Mouse (Mus musculus): ENCODE measurements around the gene Depp1. TPM values are rescaled to one million over a fixed set of nuclear protein-coding genes. Genes with fewer than 3 reads are reported as not detected.
"Not testable (repeated sequence)": the region's sequence is repeated elsewhere in the genome, so short reads cannot be mapped to it uniquely, and the experiment has no call there.

Gene Depp1
- polyA plus RNA-seq (2015; fragmentation: Nextera tagmentation; extraction: Ambion mirVana), result 11.4 and 17.6 TPM in 2 replicates

DNA sequence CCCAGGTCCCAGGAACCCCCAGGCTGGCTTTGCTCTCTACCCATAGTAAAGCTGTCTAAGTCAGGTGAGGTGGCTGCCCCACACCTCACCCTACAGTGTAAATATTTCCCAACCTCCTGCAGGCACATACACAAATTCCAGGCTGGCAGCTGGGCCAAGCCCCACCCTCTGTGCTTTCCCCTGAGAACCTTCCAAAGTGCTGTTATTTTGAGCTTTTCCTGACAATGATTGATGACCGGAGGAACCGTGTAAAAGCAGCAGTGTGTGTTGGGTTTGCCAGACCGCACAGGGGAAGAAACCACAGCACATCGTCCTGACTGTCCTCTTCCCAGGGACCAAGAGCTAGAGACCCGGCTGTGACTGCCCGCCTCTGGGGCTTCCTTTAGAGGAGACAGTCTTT lies at the start of gene Depp1:
Gene Depp1 (plus strand): TSS at position 204 of the 400 bp plus-strand sequence.
- Histone ChIP-seq H3K9me3 (ENCODE audit: control insufficient read depth, low read length) (no peaks in the 10 kb centered on the region), H3K36me3 (ENCODE audit: control insufficient read depth, insufficient read depth, low read length) (no peaks in the 10 kb centered on the region), H3K9ac (ENCODE audit: low read depth, low read length) (no peak within 1 kb of the TSS), H3K27ac (ENCODE audit: low read depth, low read length) (no peak within 1 kb of the TSS), H3K27me3 (replicated peaks; ENCODE audit: control insufficient read depth, insufficient read depth, low read length) (no peaks in the 10 kb centered on the region), H3K4me1 (ENCODE audit: control insufficient read depth, insufficient read depth, low read depth, low read length) (peaks cover 3% of the 10 kb centered on the region), H3K4me3 (ENCODE audit: low read length) (no peak within 1 kb of the TSS), H3K4me2 (ENCODE audit: low read length) (no peak within 1 kb of the TSS)
- 38% methylated on average over 6 of the region's 6 CpGs for WGBS
- peak; percentile 53 for ATAC-seq

DNA sequence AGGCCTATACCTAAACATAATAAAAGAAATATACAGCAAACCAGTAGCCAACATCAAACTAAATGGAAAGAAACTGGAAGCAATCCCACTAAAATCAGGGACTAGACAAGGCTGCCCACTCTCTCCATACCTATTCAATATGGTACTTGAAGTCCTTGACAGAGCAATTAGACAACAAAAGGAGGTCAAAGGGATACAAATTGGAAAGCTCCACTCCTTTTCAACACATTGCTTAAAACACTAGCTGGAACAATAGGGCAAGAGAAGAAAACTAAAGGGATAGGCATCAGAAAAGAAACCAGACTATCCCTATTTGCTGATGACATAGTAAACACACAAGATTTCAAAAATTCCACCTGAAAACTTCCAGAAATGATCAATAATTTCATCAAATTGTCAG lies 49.4 kb upstream of the Depp1 start:
- not testable (repeated sequence) for ATAC-seq; H3K27ac ChIP-seq (ENCODE audit: low read depth, low read length); H3K27me3 ChIP-seq (replicated peaks; ENCODE audit: control insufficient read depth, insufficient read depth, low read length); H3K4me3 ChIP-seq (ENCODE audit: low read length); H3K4me2 ChIP-seq (ENCODE audit: low read length); H3K9me3 ChIP-seq (ENCODE audit: control insufficient read depth, low read length); H3K9ac ChIP-seq (ENCODE audit: low read depth, low read length); H3K36me3 ChIP-seq (ENCODE audit: control insufficient read depth, insufficient read depth, low read length); H3K4me1 ChIP-seq (ENCODE audit: control insufficient read depth, insufficient read depth, low read depth, low read length)

DNA sequence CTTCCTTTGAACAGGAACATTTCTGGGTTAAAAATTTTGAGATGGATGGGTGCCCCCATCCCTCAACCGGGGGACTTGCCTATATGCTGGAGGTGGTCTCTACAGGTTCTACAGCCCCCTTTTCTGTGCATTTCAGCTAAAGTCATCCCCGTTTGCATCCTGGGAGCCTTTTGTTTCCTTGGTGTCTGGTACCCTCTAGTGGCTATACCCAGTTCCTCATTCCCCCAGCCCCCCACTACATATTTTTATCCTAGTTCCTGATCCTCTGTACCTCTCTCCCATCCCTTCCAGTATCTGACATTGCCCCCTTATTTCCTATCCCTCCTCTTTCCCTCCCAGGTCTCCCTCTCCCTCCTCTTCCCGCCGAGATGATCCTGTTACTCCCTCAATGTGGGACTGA lies 43.2 kb upstream of the Depp1 start:
- H3K9ac ChIP-seq (ENCODE audit: low read depth, low read length), result no peak overlapping the region
- no peaks in the 10 kb centered on the region for H3K4me1 ChIP-seq (ENCODE audit: control insufficient read depth, insufficient read depth, low read depth, low read length)
- H3K4me3 ChIP-seq (ENCODE audit: low read length), result no peak overlapping the region
- H3K36me3 ChIP-seq (ENCODE audit: control insufficient read depth, insufficient read depth, low read length), result no peaks in the 10 kb centered on the region
- H3K9me3 ChIP-seq (ENCODE audit: control insufficient read depth, low read length), result no peaks in the 10 kb centered on the region
- WGBS, result 43% methylated on average over 4 of the region's 4 CpGs
- ATAC-seq, result no peak
- no peak overlapping the region for H3K4me2 ChIP-seq (ENCODE audit: low read length)
- no peak overlapping the region for H3K27ac ChIP-seq (ENCODE audit: low read depth, low read length)
- H3K27me3 ChIP-seq (replicated peaks; ENCODE audit: control insufficient read depth, insufficient read depth, low read length), result no peaks in the 10 kb centered on the region

DNA sequence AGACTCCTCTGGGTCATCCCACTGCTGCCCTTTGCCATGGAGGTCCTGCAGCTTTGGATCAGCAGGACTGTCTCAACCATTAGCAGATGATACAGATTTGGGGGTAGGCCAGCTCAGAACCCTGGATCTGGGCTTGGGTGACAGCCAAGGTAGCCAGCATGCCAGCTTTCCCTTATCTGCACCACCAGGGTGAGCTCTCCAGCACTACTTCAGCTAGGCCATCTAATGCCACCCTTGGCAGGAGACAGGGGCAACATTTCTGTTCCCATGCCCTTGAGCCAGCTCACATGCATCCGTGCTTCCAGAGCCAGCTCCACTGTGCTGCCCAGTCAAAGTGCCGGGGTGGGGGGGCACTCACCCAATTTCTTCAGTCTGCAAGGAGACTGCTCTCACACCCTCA lies 34.7 kb upstream of the Depp1 start:
- whole genome bisulfite sequencing, result 85% methylated on average over 2 of the region's 2 CpGs
- H3K27ac ChIP-seq (ENCODE audit: low read depth, low read length), result no peak overlapping the region

DNA sequence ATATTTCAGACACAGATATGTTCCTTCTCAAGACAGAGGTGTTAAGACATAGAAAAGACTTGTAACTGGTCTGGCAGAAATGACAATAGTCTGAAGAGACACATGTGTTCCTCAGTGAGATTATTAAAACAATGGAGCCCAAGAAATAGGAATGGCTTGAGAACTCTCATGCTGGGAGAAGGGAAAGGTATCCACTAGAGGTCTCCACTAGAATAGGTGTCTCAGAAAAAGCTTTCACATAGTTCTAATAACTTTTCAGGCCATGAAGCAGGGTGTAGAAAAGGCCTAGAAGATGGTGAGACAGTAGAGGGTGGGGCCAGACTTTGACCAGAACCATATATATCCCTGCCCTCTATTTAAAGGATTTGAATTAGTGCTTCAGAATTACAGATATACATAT lies 32.3 kb upstream of the Depp1 start:
- H3K27ac ChIP-seq (ENCODE audit: low read depth, low read length), result no peak overlapping the region
- H3K27me3 ChIP-seq (replicated peaks; ENCODE audit: control insufficient read depth, insufficient read depth, low read length), result no peaks in the 10 kb centered on the region
- no peaks in the 10 kb centered on the region for H3K36me3 ChIP-seq (ENCODE audit: control insufficient read depth, insufficient read depth, low read length)
- H3K9ac ChIP-seq (ENCODE audit: low read depth, low read length), result no peak overlapping the region
- H3K4me1 ChIP-seq (ENCODE audit: control insufficient read depth, insufficient read depth, low read depth, low read length), result no peaks in the 10 kb centered on the region
- H3K9me3 ChIP-seq (ENCODE audit: control insufficient read depth, low read length), result no peaks in the 10 kb centered on the region
- H3K4me2 ChIP-seq (ENCODE audit: low read length), result no peak overlapping the region
- H3K4me3 ChIP-seq (ENCODE audit: low read length), result no peak overlapping the region
- no peak for ATAC-seq

More for the DNA sequence above, 34.7 kb upstream of the Depp1 start:
- Histone ChIP-seq H3K4me3 (ENCODE audit: low read length) (no peak overlapping the region), H3K9me3 (ENCODE audit: control insufficient read depth, low read length) (no peaks in the 10 kb centered on the region), H3K4me1 (ENCODE audit: control insufficient read depth, insufficient read depth, low read depth, low read length) (no peaks in the 10 kb centered on the region), H3K4me2 (ENCODE audit: low read length) (no peak overlapping the region), H3K36me3 (ENCODE audit: control insufficient read depth, insufficient read depth, low read length) (no peaks in the 10 kb centered on the region), H3K27me3 (replicated peaks; ENCODE audit: control insufficient read depth, insufficient read depth, low read length) (no peaks in the 10 kb centered on the region), H3K9ac (ENCODE audit: low read depth, low read length) (no peak overlapping the region)
- no peak for ATAC-seq

DNA sequence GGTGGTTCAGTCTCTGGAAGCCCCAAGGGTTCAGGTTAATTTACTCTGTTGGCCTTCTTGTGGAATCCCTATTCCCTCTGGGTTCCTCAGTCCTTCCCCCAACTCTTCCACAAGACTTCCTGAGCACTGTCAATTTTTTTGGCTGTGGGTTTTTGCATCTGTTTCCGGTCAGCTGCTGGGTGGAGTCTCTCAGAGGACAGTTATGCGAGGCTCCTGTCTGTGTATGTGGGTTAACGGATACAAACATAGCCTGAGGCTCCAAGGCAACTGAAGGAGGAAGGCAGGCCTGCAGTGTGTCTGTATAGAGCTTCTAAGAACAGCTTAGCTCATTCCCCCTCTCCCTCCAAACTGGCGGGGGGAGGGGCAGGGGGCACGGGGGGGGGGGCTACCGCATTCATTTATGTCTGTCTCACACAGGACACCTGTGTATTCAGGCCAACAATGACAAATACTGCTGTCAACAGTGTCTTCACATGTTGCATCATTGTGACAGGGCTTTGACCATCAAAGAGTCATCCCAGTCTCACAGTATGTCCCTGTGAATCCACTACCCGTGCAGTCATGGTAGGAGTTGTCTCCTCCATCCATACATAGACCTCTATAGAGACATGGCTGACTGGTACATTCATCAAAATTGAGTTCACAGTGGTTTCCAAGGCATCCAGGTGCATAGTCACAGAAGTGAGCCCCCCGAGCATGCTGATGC lies 28.9 kb upstream of the Depp1 start:
- WGBS, result 67% methylated on average over 8 of the region's 8 CpGs
- Histone ChIP-seq H3K9ac (ENCODE audit: low read depth, low read length) (no peak overlapping the region), H3K4me3 (ENCODE audit: low read length) (no peak overlapping the region), H3K4me1 (ENCODE audit: control insufficient read depth, insufficient read depth, low read depth, low read length) (no peaks in the 10 kb centered on the region), H3K36me3 (ENCODE audit: control insufficient read depth, insufficient read depth, low read length) (0 out of 2 replicates have a peak, but pooled peaks cover 3% of the 10 kb centered on the region), H3K4me2 (ENCODE audit: low read length) (no peak overlapping the region), H3K27ac (ENCODE audit: low read depth, low read length) (no peak overlapping the region), H3K27me3 (replicated peaks; ENCODE audit: control insufficient read depth, insufficient read depth, low read length) (no peaks in the 10 kb centered on the region), H3K9me3 (ENCODE audit: control insufficient read depth, low read length) (no peaks in the 10 kb centered on the region)
- no peak for ATAC-seq

DNA sequence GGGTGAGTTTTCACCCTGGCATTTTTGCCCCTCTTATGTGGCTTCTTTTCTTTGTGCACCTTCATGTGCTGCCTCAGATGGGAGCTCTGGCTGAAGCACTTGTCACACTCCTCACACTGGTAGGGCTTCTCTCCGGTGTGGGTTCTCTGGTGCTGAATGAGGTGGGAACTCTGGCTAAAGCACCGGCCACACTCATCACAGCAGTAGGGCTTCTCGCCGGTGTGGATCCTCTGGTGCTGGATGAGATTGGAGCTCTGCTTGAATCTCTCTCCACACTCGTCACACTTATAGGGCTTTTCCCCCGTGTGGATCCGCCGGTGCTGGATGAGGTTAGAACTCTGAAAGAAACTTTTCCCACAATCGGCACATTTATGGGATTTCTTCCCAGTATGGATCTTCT lies 24.0 kb upstream of the Depp1 start:
- not testable (repeated sequence) for H3K4me2 ChIP-seq (ENCODE audit: low read length); H3K27me3 ChIP-seq (replicated peaks; ENCODE audit: control insufficient read depth, insufficient read depth, low read length); H3K4me3 ChIP-seq (ENCODE audit: low read length); H3K9me3 ChIP-seq (ENCODE audit: control insufficient read depth, low read length); H3K27ac ChIP-seq (ENCODE audit: low read depth, low read length); ATAC-seq; H3K36me3 ChIP-seq (ENCODE audit: control insufficient read depth, insufficient read depth, low read length); H3K4me1 ChIP-seq (ENCODE audit: control insufficient read depth, insufficient read depth, low read depth, low read length); H3K9ac ChIP-seq (ENCODE audit: low read depth, low read length)
- 97% methylated on average over 9 of the region's 9 CpGs for WGBS

DNA sequence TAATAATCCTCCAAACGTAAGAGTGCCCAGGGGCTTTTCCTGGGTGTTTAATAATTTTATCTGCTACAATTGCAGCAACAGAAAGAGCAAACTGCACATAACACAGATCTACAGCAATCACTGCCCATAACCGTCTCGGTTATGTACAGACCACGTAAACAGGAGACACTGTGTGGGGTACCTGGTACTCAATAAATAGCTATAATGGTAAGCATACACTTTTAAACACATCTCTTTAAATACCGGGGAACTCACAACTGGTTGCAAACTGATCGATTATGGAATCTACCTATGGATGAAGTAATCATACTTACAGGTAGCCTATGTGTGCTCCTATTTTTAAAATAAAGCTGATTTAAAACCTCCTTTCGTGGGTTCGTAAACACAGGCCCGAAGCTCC lies 22.3 kb upstream of the Depp1 start:
- Histone ChIP-seq H3K4me2 (ENCODE audit: low read length) (peak overlapping the region; percentile 64), H3K4me1 (ENCODE audit: control insufficient read depth, insufficient read depth, low read depth, low read length) (peaks cover 9% of the 10 kb centered on the region), H3K27ac (ENCODE audit: low read depth, low read length) (peak overlapping the region; percentile 96), H3K9ac (ENCODE audit: low read depth, low read length) (peak overlapping the region; percentile 99), H3K27me3 (replicated peaks; ENCODE audit: control insufficient read depth, insufficient read depth, low read length) (no peaks in the 10 kb centered on the region), H3K4me3 (ENCODE audit: low read length) (peak overlapping the region; percentile 85), H3K36me3 (ENCODE audit: control insufficient read depth, insufficient read depth, low read length) (0 out of 2 replicates have a peak, but pooled peaks cover 3% of the 10 kb centered on the region), H3K9me3 (ENCODE audit: control insufficient read depth, low read length) (no peaks in the 10 kb centered on the region)
- no peak for ATAC-seq
- 11% methylated on average over 9 of the region's 9 CpGs for WGBS

DNA sequence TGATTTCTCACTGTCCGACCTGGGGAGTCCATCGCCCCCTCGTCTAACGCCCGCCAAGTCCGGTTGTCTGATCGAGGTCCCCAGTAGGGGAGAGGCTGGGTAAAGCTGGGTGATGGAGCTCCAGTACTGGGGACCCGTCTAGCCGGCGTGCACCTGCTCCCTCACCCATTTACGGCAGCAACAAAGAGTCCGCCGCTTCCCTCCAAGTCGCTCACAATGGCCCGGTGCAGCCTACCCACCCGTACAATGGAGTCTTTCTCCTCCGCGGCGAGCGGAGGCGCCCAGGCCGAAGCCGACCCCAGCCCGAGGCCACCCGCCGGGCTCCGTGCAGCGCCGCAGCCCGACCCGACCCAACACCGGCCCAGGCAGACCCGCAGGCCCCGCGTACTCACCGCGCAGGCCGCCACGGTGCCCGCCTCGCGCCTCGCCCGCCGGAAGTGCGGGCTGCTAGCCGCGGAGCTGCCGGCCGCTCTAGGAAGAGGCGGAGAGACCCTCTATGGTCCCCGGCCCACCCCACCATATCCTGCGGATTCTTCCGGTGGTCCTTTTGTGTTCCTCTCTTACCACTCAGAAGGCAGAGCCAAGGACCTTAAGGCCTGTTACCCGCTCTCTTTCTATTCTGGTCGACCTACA lies 21.8 kb upstream of the Depp1 start, which contains the start of gene Zfp422:
Gene Zfp422 (minus strand): TSS at position 461 of the 633 bp plus-strand sequence.
- peak within 1 kb of the TSS; percentile 96 for H3K27ac ChIP-seq (ENCODE audit: low read depth, low read length)
- H3K36me3 ChIP-seq (ENCODE audit: control insufficient read depth, insufficient read depth, low read length), result 0 out of 2 replicates have a peak, but pooled peaks cover 3% of the 10 kb centered on the region
- under 1% methylated on average over 41 of the region's 56 CpGs for WGBS
- ATAC-seq, result peak; percentile 97
- peaks cover 9% of the 10 kb centered on the region for H3K4me1 ChIP-seq (ENCODE audit: control insufficient read depth, insufficient read depth, low read depth, low read length)
- no peaks in the 10 kb centered on the region for H3K9me3 ChIP-seq (ENCODE audit: control insufficient read depth, low read length)
- no peaks in the 10 kb centered on the region for H3K27me3 ChIP-seq (replicated peaks; ENCODE audit: control insufficient read depth, insufficient read depth, low read length)
- H3K4me2 ChIP-seq (ENCODE audit: low read length), result peak within 1 kb of the TSS; percentile 64
- H3K9ac ChIP-seq (ENCODE audit: low read depth, low read length), result peak within 1 kb of the TSS; percentile 99
- peak within 1 kb of the TSS; percentile 85 for H3K4me3 ChIP-seq (ENCODE audit: low read length)
